Mouse (Mus musculus): ENCODE measurements around the gene F2r. TPM values are rescaled to one million over a fixed set of nuclear protein-coding genes. Genes with fewer than 3 reads are reported as not detected.

The F2r gene
- polyA plus RNA-seq, 2 experiments, result 38.5 to 77.2 TPM

GRCm38 (mm10) chr13:95608416-95609087 is 9.7 kb downstream of the F2r start:
- DNase-seq (ENCODE audit: low spot score) (no peak), ATAC-seq (ENCODE audit: low FRiP score, low read depth) (no peak)
- no peak for TF ChIP-seq POLR2A (IDR thresholded peaks at IDR 0.05; ENCODE audit: borderline replicate concordance, extremely low read depth, insufficient read depth, insufficient read length)
- Histone ChIP-seq H3K36me3 (ENCODE audit: control insufficient read depth, insufficient read depth, low read length) (peaks cover 28% of the 10 kb centered on the region), H3K4me2 (replicated peaks; ENCODE audit: low read depth, low read length, severe bottlenecking) (no peak overlapping the region), H3K9ac (ENCODE audit: low read depth, low read length, severe bottlenecking) (no peak overlapping the region), H3K9me3 (ENCODE audit: control insufficient read depth, low read length) (no peaks in the 10 kb centered on the region), H3K4me3 (replicated peaks; ENCODE audit: low read length) (no peak overlapping the region), H3K27me3 (ENCODE audit: control insufficient read depth, insufficient read depth, low read length) (no peaks in the 10 kb centered on the region), H3K27ac (replicated peaks; ENCODE audit: low read depth, low read length) (no peak overlapping the region), H3K4me1 (ENCODE audit: control insufficient read depth, insufficient read depth, low read length) (no peaks in the 10 kb centered on the region)
- 89% methylated on average over 6 of the region's 6 CpGs for WGBS

- Histone ChIP-seq H3K27me3 (ENCODE audit: control insufficient read depth, insufficient read depth, low read length) (no peaks in the 10 kb centered on the region), H3K9ac (ENCODE audit: low read depth, low read length, severe bottlenecking) (no peak overlapping the region), H3K4me3 (replicated peaks; ENCODE audit: low read length) (no peak overlapping the region), H3K9me3 (ENCODE audit: control insufficient read depth, low read length) (no peaks in the 10 kb centered on the region), H3K36me3 (ENCODE audit: control insufficient read depth, insufficient read depth, low read length) (peaks cover 39% of the 10 kb centered on the region), H3K4me1 (ENCODE audit: control insufficient read depth, insufficient read depth, low read length) (no peaks in the 10 kb centered on the region), H3K27ac (replicated peaks; ENCODE audit: low read depth, low read length) (no peak overlapping the region), H3K4me2 (replicated peaks; ENCODE audit: low read depth, low read length, severe bottlenecking) (no peak overlapping the region)
- TF ChIP-seq POLR2A (IDR thresholded peaks at IDR 0.05; ENCODE audit: borderline replicate concordance, extremely low read depth, insufficient read depth, insufficient read length), result no peak
- DNase-seq (ENCODE audit: low spot score) (no peak), ATAC-seq (ENCODE audit: low FRiP score, low read depth) (no peak)
- WGBS, result 93% methylated on average over 8 of the region's 8 CpGs
Measured at GRCm38 (mm10) chr13:95607019-95607418, 11.3 kb downstream of the F2r start.

DNA sequence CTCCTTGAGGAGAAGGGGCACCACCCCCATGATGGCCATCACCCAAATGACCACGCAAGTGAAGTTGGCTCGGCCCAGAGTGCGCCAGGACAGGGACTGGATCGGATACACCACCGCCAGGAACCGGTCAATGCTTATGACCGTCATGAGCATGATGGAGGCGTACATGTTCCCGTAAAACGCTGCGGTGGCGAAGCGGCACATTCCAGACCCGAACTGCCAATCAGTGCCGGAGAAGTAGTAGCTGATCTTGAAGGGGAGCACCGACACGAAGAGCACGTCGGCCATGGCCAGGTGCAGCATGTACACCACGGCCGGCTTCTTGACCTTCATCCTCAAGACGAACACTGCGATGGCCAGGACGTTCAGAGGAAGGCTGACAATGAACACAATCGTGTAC is 14.0 kb downstream of the F2r start:
- Histone ChIP-seq H3K36me3 (ENCODE audit: control insufficient read depth, insufficient read depth, low read length) (peaks cover 41% of the 10 kb centered on the region), H3K9ac (ENCODE audit: low read depth, low read length, severe bottlenecking) (no peak overlapping the region), H3K4me1 (ENCODE audit: control insufficient read depth, insufficient read depth, low read length) (no peaks in the 10 kb centered on the region), H3K4me2 (replicated peaks; ENCODE audit: low read depth, low read length, severe bottlenecking) (no peak overlapping the region), H3K4me3 (replicated peaks; ENCODE audit: low read length) (no peak overlapping the region), H3K27me3 (ENCODE audit: control insufficient read depth, insufficient read depth, low read length) (no peaks in the 10 kb centered on the region), H3K9me3 (ENCODE audit: control insufficient read depth, low read length) (no peaks in the 10 kb centered on the region), H3K27ac (replicated peaks; ENCODE audit: low read depth, low read length) (no peak overlapping the region)
- no peak for ATAC-seq (ENCODE audit: low FRiP score, low read depth)
- WGBS, result 96% methylated on average over 25 of the region's 25 CpGs
- no peak for DNase-seq (ENCODE audit: low spot score)
- TF ChIP-seq POLR2A (IDR thresholded peaks at IDR 0.05; ENCODE audit: borderline replicate concordance, extremely low read depth, insufficient read depth, insufficient read length), result no peak

- H3K9ac ChIP-seq (ENCODE audit: low read depth, low read length, severe bottlenecking), result no peak overlapping the region
- no peaks in the 10 kb centered on the region for H3K9me3 ChIP-seq (ENCODE audit: control insufficient read depth, low read length)
- H3K27me3 ChIP-seq (ENCODE audit: control insufficient read depth, insufficient read depth, low read length), result no peaks in the 10 kb centered on the region
- 70% methylated on average over 3 of the region's 3 CpGs for WGBS
- H3K36me3 ChIP-seq (ENCODE audit: control insufficient read depth, insufficient read depth, low read length), result peaks cover 33% of the 10 kb centered on the region
- H3K4me2 ChIP-seq (replicated peaks; ENCODE audit: low read depth, low read length, severe bottlenecking), result no peak overlapping the region
- no peak overlapping the region for H3K4me3 ChIP-seq (replicated peaks; ENCODE audit: low read length)
- ATAC-seq (ENCODE audit: low FRiP score, low read depth) (no peak), DNase-seq (ENCODE audit: low spot score) (no peak)
- no peak overlapping the region for H3K27ac ChIP-seq (replicated peaks; ENCODE audit: low read depth, low read length)
- H3K4me1 ChIP-seq (ENCODE audit: control insufficient read depth, insufficient read depth, low read length), result no peaks in the 10 kb centered on the region
- TF ChIP-seq POLR2A (IDR thresholded peaks at IDR 0.05; ENCODE audit: borderline replicate concordance, extremely low read depth, insufficient read depth, insufficient read length), result no peak
Measured at GRCm38 (mm10) chr13:95599833-95600359, 18.4 kb downstream of the F2r start.

GRCm38 (mm10) chr13:95598232-95598920 is 19.9 kb downstream of the F2r start:
- DNase-seq (ENCODE audit: low spot score) (no peak), ATAC-seq (ENCODE audit: low FRiP score, low read depth) (no peak)
- no peak for TF ChIP-seq POLR2A (IDR thresholded peaks at IDR 0.05; ENCODE audit: borderline replicate concordance, extremely low read depth, insufficient read depth, insufficient read length)
- Histone ChIP-seq H3K27ac (replicated peaks; ENCODE audit: low read depth, low read length) (no peak overlapping the region), H3K4me1 (ENCODE audit: control insufficient read depth, insufficient read depth, low read length) (no peaks in the 10 kb centered on the region), H3K36me3 (ENCODE audit: control insufficient read depth, insufficient read depth, low read length) (peaks cover 18% of the 10 kb centered on the region), H3K4me3 (replicated peaks; ENCODE audit: low read length) (no peak overlapping the region), H3K9me3 (ENCODE audit: control insufficient read depth, low read length) (no peaks in the 10 kb centered on the region), H3K4me2 (replicated peaks; ENCODE audit: low read depth, low read length, severe bottlenecking) (no peak overlapping the region), H3K9ac (ENCODE audit: low read depth, low read length, severe bottlenecking) (no peak overlapping the region), H3K27me3 (ENCODE audit: control insufficient read depth, insufficient read depth, low read length) (no peaks in the 10 kb centered on the region)
- WGBS, result 79% methylated on average over 18 of the region's 18 CpGs
